Mouse (Mus musculus) kidney, postnatal 10 days (tissue): Measurements from ENCODE around the gene Rtkn2.

ENCODE experiments used
- DNase-seq: peaks from one replicate; pipeline ENCODE4 v3.0.0; 2021; ENCODE audit warnings: mixed read lengths

Rtkn2 gene

GRCm38 (mm10) chr10:68107716-68108115, 128.3 kb downstream of the Rtkn2 start:
- no peak for DNase-seq
